Mouse (Mus musculus) CD4-positive helper T cell, adult 2 months (primary cell): Measurements from ENCODE around the gene F2r.

Experiments
- DNase-seq: peaks from one replicate; pipeline ENCODE4 v3.0.0-alpha.2; 2012; ENCODE audit warnings: low read depth, missing footprints, low spot score

Gene F2r

DNA sequence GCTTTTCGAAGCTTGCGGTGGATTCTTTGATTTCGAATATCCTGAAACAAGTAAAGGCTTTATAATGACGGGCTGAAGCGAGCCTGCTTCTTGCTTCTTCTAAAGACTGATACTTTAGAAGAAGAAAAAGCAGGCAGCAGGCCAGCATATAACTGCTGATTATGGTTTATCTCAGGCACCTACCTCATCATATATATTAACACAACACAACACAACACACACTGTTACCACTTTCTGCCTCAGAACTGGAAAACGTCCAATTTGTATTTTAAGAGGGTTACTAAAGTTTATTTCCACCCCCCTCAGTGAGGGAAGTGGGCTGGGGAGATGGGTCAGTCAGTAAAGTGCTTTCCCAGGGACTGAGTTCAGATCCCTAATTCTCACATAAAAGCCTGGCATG lies 13.9 kb upstream of the F2r start:
- no peak for DNase-seq

DNA sequence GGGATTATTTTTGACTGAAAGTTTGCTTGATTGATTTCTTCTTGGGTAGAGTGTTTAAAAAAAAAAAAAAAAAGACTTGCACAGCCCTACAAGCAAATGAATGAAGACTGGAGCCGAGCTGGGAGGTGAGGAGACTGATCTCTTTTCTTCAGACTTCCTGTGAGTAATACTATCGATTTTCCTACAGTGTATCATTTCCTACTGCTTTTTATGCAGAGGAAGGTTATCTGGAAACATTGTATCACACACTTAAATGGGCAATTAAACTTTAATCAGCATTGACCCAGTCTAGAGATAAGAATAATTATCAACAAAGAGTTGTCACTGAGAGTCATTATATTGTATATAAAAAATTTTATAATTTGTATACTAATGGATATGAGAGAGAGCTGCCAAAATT lies 12.5 kb upstream of the F2r start:
- no peak for DNase-seq

GRCm38 (mm10) chr13:95629751-95630150 lies 11.5 kb upstream of the F2r start:
- no peak for DNase-seq

DNA sequence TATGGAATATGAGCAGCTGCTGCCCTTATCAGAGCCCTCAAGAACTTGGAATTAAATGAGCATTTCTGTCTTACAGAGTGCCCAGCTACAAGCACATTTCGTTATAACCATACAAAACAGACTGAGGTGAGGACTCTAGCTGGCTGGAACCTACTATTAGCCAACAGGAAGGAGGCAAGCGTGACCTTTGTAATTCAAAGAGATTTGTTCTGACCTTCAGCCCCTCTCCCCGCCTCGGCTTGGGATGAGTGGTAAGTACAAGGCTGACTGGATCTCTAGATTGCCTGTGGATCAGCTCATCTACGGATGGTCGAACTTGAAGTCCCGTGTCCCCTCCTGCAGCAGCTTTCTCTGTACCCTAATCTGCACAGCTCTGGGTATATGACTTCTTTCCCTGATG lies 8.4 kb upstream of the F2r start:
- DNase-seq = no peak

GRCm38 (mm10) chr13:95623042-95623441 lies 4.8 kb upstream of the F2r start:
- DNase-seq = no peak

- no peak for DNase-seq
These were observed 3.3 kb upstream of the F2r start for GRCm38 (mm10) chr13:95621563-95621962.

DNA sequence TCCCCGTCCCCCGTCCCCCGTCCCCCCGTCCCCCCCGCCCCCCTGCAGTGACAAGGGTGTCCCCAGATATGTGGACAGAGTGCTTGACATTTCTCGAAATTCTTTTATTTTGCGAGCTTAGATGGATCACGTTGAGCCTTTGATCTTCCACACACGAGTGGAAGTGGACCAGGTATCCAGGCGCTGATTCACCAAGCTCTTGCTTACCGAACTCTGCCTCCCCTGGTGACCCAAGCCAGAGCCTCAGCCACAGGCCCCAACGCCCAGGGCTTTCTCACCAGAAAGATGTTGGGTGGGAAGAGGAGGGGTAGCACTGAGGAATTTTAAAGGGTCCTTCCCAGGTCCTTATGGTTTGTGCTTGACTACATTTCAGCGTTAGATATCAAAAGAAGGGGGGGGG lies 572 bp upstream of the F2r start:
- DNase-seq = peak; percentile 15

- DNase-seq = peak; percentile 9
These were observed 566 bp downstream of the F2r start for GRCm38 (mm10) chr13:95617671-95618171.

- peak; percentile 36 for DNase-seq
These were observed 1.1 kb downstream of the F2r start for GRCm38 (mm10) chr13:95617082-95617670.

DNA sequence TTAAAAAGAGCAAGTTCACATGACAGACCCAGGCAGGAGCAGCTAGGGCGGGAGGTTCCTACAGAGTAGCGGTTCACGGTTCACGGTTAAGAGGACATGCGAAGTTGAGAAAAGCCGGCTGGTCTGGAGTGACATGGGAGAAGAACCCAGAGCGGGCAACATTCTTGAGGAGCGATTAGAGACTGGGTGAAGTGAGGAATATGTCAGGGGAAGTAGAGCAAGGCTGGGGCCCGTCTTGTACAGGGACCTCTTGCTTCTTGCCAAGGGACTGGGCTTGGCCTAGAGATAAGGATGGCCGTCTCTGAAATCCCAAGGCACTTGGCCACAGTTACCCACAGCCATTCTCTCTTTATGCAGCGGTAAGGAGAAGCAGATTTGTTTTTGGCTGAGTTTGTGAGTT lies 1.8 kb downstream of the F2r start:
- DNase-seq = no peak

GRCm38 (mm10) chr13:95614757-95615156 lies 3.5 kb downstream of the F2r start:
- DNase-seq = no peak

GRCm38 (mm10) chr13:95612243-95612642 lies 6.0 kb downstream of the F2r start:
- DNase-seq = no peak

DNA sequence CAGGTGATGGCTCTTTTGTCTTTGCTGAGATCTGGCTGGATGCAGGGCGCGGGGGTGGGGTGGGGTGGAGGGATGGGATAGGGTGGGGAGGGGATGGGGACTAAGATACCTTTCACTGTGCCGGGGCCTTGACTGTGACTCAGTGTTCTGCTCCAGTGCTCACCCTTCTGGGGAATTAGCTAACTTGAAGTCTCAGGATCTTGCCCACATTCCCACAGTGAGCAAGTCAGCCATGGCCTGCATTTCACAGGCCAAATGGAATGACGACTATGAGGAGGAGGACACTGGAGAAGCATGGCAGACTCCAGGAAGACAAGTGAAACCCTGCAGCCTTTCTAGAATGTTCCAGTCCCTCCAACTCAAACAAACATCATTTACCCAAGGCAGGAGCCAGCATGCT lies 6.5 kb downstream of the F2r start:
- no peak for DNase-seq

- no peak for DNase-seq
These were observed 7.3 kb downstream of the F2r start for GRCm38 (mm10) chr13:95610786-95611562.

DNA sequence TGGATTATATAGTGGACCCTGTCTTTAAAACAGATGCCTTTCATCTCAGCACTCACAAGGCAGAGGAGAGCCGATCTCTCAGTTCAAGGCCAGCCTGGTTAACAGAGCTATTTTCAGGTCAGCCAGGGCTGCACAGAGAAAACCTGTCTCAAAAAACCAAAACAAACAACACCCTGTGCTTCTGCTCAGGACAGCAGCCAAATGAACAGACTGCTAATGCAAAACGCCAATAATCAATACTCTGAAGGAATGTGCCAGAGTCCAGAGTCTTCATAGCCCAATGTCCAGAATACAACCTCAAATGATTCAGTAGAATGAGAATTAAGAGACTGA lies 9.2 kb downstream of the F2r start:
- no peak for DNase-seq

DNA sequence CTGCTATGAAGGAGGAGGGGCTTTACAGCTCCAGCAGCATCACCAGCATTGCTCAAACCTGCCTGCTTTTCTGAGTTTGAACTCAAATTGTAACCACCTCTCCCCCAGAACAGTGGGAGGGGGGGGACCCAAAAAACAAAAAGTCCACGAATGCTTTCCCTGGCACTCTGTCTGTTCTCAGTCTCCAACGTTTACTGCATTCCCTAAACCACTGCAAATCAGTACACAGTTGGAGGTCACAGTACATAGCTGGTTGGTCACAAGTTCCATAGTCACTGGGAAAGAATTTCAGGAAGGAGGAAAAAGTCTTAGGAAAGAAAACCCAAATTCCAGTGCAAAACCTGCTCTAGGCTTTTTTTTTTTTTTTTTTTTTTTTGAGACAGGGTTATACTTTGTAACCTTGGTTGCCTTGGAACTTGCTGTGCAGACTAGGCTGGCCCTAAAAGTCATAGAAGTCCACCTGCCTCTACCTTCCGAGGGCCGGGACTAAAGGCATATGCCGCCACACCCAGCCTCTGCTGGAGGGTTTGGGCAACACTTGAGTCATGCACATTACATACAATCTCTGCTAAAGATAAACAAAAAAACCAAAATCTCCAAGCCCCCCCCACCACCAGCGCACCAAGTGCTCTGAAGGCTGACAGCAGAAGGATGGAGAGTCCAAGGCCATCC lies 9.7 kb downstream of the F2r start:
- no peak for DNase-seq

- DNase-seq = no peak
These were observed 11.3 kb downstream of the F2r start for GRCm38 (mm10) chr13:95607019-95607418.

DNA sequence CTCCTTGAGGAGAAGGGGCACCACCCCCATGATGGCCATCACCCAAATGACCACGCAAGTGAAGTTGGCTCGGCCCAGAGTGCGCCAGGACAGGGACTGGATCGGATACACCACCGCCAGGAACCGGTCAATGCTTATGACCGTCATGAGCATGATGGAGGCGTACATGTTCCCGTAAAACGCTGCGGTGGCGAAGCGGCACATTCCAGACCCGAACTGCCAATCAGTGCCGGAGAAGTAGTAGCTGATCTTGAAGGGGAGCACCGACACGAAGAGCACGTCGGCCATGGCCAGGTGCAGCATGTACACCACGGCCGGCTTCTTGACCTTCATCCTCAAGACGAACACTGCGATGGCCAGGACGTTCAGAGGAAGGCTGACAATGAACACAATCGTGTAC lies 14.0 kb downstream of the F2r start:
- DNase-seq = no peak

DNA sequence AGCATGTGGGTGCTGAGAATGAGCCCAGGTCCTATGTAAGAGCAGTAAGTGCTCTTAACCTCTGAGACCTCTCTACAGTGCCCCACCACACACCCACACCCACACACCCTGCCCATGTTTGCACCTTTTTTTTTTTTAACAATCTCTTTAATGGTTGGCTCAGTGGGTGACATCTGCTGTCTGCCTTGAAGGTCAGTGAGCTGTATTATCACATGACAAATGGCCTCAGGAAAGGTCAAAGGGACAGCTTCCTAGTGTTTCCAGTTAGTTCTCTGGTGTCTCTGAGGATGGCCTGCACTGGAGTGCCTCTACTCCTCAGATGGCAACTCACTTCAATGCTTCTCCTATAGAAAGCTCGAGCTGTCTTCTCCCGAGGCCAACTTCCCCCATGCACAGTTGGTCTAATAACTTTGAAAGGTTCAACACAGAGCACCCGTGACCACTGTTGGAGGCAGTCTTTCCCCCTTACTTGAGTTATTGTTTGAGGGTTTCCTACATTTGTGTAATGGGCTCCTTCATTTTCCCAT lies 18.4 kb downstream of the F2r start:
- DNase-seq = no peak

DNA sequence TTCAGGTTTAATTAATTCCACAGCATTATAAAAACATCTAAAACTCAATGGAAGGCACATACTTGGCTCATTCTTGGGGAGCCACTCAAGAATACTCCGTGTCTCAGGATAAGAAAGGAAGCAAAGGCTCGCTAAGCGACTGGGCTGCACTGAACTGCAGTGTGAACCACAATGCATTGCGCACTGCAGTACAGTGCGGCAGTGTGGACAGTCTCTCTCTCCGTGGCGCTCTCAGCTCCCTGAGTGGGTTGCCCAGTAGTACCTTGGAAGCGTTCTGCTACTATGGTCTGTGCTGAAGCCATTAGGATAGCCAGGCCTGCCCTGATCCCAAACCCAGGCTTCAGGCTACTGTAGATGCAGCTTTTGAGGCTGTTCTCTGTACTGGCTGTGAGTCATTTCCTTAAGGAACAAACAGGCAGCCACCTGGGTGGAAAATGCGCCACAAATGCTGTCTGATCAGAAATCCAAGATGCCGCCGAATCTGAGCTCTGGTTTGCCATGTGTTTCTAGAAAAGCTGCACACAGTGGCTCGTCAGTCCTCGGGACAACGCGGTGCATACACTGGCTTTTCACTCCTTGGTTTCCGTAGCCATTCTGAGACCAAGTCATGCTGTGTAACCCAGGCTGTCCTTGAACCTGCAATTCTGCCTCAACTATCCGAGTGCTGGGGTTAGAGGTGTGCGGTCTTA lies 19.9 kb downstream of the F2r start:
- DNase-seq = no peak

DNA sequence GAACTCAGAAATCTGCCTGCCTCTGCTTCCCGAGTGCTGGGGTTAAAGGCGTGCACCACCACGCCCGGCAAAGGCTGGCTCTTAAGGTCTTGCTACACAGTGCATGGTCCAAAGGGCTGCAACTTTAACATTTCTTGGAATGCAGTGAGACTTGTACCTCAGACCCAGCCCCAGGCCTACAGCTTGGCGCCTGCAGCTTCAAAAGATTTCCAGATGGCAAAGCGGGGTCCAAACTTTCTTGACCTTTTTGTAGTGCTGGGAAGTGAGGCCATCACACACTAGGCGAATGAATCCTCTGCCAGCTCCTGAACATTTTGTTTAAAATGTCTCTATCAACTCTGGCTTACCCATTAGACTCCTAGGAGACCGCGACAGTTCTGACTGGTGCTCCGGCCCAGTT lies 20.7 kb downstream of the F2r start:
- DNase-seq = no peak

DNA sequence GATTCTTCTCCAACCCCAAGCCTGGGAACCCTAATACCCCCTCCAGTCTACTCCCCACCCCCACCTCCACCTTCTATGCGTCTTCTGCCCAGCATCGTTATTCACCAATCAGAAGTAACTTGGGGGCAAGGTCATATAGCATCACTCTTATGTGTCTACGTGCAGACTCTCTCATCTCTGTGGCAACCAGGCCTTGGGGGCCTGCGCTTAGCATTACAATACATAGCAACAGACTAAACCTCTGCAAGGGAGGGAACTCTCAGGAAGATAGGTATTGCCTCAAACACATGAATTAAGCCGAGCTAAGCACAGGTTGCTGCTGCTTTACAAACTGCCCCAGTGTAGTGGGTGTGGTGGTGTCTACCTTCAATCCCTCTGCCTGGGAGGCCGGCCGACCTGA lies 21.6 kb downstream of the F2r start:
- DNase-seq = no peak
